Mouse (Mus musculus) testis, adult 10 weeks (tissue): Measurements from ENCODE around the gene Tmem63a. TPM values are rescaled to one million over a fixed set of nuclear protein-coding genes. Genes with fewer than 3 reads are reported as not detected.

Experiments used
- polyA plus RNA-seq: library from polyadenylated mRNA; stranded (reverse); fragments of 350-450 nt; fragmentation: Illumina TruSeq; extraction: RNeasy Lipid Tissue Mini Kit (QIAGEN cat#74804); gene quantifications from one replicate; pipeline ENCODE4 v1.2.3, GENCODE M21; 2014; ENCODE audit warnings: low read depth, low replicate concordance

Tmem63a gene
- 0.78 TPM for polyA plus RNA-seq

GRCm38 (mm10) chr1:180942166-180943031 lies at the start of gene Tmem63a:
Tmem63a (plus strand) TSS chr1:180942344.

GRCm38 (mm10) chr1:180892808-180893207 lies 49.3 kb upstream of the Tmem63a start, which contains the start of gene Lefty2:
Lefty2 (plus strand) TSS chr1:180893108.

GRCm38 (mm10) chr1:180904039-180904814 lies 37.9 kb upstream of the Tmem63a start, which contains the start of gene Pycr2:
Pycr2 (plus strand) TSS chr1:180904293.

GRCm38 (mm10) chr1:180934467-180935419 lies 7.4 kb upstream of the Tmem63a start, which contains the start of gene Lefty1:
Lefty1 (plus strand) TSS chr1:180935022.

GRCm38 (mm10) chr1:181020756-181021487 lies 78.8 kb downstream of the Tmem63a start, which contains the start of gene Ephx1:
Ephx1 (minus strand) TSS chr1:181020904.

Other genes with a start within 250 kb of the Tmem63a start
- gene Mixl1, start 245.3 kb upstream of the Tmem63a start, polyA plus RNA-seq = not detected
- 47.7 TPM for gene Acbd3, start 216.3 kb upstream of the Tmem63a start, polyA plus RNA-seq
- 861 TPM for gene H3f3a, start 128.4 kb upstream of the Tmem63a start, polyA plus RNA-seq
- 12.2 TPM for gene Sde2, start 91.2 kb upstream of the Tmem63a start, polyA plus RNA-seq
- 0.13 TPM for gene Lefty2, start 49.2 kb upstream of the Tmem63a start, polyA plus RNA-seq
- gene Pycr2, start 38.1 kb upstream of the Tmem63a start, polyA plus RNA-seq = 0.36 TPM
- gene Lefty1, start 7.3 kb upstream of the Tmem63a start, polyA plus RNA-seq = 0.13 TPM
- 43.8 TPM for gene Ephx1, start 78.6 kb downstream of the Tmem63a start, polyA plus RNA-seq
- not detected for gene 9130409I23Rik, start 108.9 kb downstream of the Tmem63a start, polyA plus RNA-seq
- gene Nvl, start 201.9 kb downstream of the Tmem63a start, polyA plus RNA-seq = 15.6 TPM
- 64.2 TPM for gene Cnih4, start 202.3 kb downstream of the Tmem63a start, polyA plus RNA-seq